Mouse (Mus musculus): ENCODE results near the gene Acta1. TPM values are rescaled to one million over a fixed set of nuclear protein-coding genes. Genes with fewer than 3 reads are reported as not detected.

The Acta1 gene
- polyA plus RNA-seq, 1 experiment from 2014 or later, result 18.0 TPM

DNA sequence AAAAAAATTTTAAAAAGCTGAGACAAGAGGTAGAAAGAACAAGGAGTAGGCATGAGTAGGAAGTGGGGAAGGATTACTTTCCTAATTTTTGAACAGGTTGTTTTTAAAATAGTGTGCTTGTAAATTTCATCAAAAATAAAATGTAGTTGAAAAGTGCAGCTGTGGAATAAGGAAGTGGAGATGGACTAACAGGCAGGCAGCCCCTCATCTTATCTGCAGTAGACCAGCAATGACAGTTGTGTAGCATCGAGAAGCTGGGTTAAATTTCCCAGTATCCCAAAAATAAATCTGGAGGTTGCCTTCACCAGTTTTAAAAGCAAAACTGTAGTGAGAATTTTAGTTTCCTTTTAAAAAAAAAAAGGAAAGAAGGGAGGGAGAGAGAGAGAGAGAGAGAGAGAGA, 40.3 kb downstream of the Acta1 start:
- no peak for DNase-seq (ENCODE audit: low spot score)

GRCm38 (mm10) chr8:123851590-123851989, 43.0 kb downstream of the Acta1 start:
- Histone ChIP-seq H3K4me3 (ENCODE audit: low read depth, low read length) (no peak overlapping the region), H3K27me3 (replicated peaks; ENCODE audit: insufficient read depth, low read length) (no peaks in the 10 kb centered on the region), H3K36me3 (ENCODE audit: insufficient read depth, low read length) (no peaks in the 10 kb centered on the region), H3K27ac (ENCODE audit: low read length) (no peak overlapping the region), H3K4me2 (replicated peaks; ENCODE audit: low read depth, low read length) (no peak overlapping the region), H3K9me3 (ENCODE audit: low read length) (no peaks in the 10 kb centered on the region), H3K9ac (replicated peaks; ENCODE audit: low read depth) (no peak overlapping the region), H3K4me1 (ENCODE audit: insufficient read depth, low read depth, low read length) (no peaks in the 10 kb centered on the region)
- TF ChIP-seq EP300 (IDR thresholded peaks at IDR 0.05), result no peak
- TF ChIP-seq CTCF (IDR thresholded peaks at IDR 0.05), result no peak
- DNase-seq (ENCODE audit: low spot score) (no peak), ATAC-seq (no peak)
- 69% methylated on average over 5 of the region's 5 CpGs for WGBS

More for the DNA sequence above, 40.3 kb downstream of the Acta1 start:
- no peak for TF ChIP-seq CTCF (IDR thresholded peaks at IDR 0.05)
- no peak for TF ChIP-seq EP300 (IDR thresholded peaks at IDR 0.05)
- Histone ChIP-seq H3K27ac (ENCODE audit: low read length) (no peak overlapping the region), H3K4me3 (ENCODE audit: low read depth, low read length) (no peak overlapping the region), H3K9me3 (ENCODE audit: low read length) (no peaks in the 10 kb centered on the region), H3K9ac (replicated peaks; ENCODE audit: low read depth) (no peak overlapping the region), H3K27me3 (replicated peaks; ENCODE audit: insufficient read depth, low read length) (no peaks in the 10 kb centered on the region), H3K36me3 (ENCODE audit: insufficient read depth, low read length) (no peaks in the 10 kb centered on the region), H3K4me2 (replicated peaks; ENCODE audit: low read depth, low read length) (no peak overlapping the region), H3K4me1 (ENCODE audit: insufficient read depth, low read depth, low read length) (no peaks in the 10 kb centered on the region)
- ATAC-seq, result no peak
- 73% methylated on average over 1 of the region's 1 CpGs for WGBS

DNA sequence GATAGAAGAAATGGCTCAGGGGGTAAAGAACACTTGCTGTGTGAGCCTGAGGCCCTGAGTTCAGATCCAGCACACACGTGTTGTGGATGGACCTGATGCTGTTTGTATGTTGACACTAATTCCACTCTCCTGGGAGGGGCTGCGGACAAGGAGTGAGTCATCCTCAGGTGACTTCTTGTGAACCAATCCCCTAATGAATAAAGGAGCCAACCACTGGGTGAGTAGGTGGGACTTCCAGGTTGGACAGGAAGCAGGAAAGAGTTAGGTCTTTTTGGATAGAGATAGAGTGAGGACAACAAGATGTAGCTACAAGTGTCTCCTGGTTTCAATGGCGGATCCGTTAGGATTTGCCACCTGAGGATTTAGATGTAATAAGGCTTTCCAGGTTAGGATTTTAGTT, 45.2 kb downstream of the Acta1 start:
- no peak for DNase-seq (ENCODE audit: low spot score)
- 83% methylated on average over 4 of the region's 4 CpGs for WGBS
- TF ChIP-seq CTCF (IDR thresholded peaks at IDR 0.05) (no peak), EP300 (IDR thresholded peaks at IDR 0.05) (no peak)

DNA sequence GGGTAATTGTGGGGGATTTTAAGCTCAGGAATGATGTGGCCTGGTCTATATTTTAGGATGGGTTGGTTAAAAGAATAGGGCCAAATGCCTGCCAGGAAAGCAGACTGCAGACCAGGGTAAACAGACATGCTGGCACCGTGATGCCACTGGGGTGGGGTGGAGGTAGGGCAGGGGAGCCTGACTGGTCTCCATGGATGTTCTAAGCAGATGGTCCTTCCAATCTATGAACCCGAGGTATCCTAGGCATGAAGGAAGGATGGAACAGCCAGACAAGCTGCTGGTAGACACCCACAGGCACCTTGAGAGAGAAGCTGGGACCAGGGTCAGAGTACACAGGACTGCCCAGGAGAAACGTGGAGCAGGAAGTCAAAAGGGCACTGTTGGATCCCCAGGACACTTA, 47.0 kb downstream of the Acta1 start:
- H3K27ac ChIP-seq (ENCODE audit: low read length), result no peak overlapping the region
- H3K4me3 ChIP-seq (ENCODE audit: low read depth, low read length), result no peak overlapping the region
- 53% methylated on average over 3 of the region's 3 CpGs for WGBS
- no peaks in the 10 kb centered on the region for H3K36me3 ChIP-seq (ENCODE audit: insufficient read depth, low read length)
- DNase-seq (ENCODE audit: low spot score) (no peak), ATAC-seq (no peak)
- H3K4me2 ChIP-seq (replicated peaks; ENCODE audit: low read depth, low read length), result no peak overlapping the region
- H3K27me3 ChIP-seq (replicated peaks; ENCODE audit: insufficient read depth, low read length), result no peaks in the 10 kb centered on the region
- no peak overlapping the region for H3K9ac ChIP-seq (replicated peaks; ENCODE audit: low read depth)
- H3K4me1 ChIP-seq (ENCODE audit: insufficient read depth, low read depth, low read length), result no peaks in the 10 kb centered on the region
- no peaks in the 10 kb centered on the region for H3K9me3 ChIP-seq (ENCODE audit: low read length)
- TF ChIP-seq EP300 (IDR thresholded peaks at IDR 0.05) (no peak), CTCF (IDR thresholded peaks at IDR 0.05) (no peak)

More for the DNA sequence above, 45.2 kb downstream of the Acta1 start:
- Histone ChIP-seq H3K4me3 (ENCODE audit: low read depth, low read length) (no peak overlapping the region), H3K27me3 (replicated peaks; ENCODE audit: insufficient read depth, low read length) (no peaks in the 10 kb centered on the region), H3K4me2 (replicated peaks; ENCODE audit: low read depth, low read length) (no peak overlapping the region), H3K36me3 (ENCODE audit: insufficient read depth, low read length) (no peaks in the 10 kb centered on the region), H3K4me1 (ENCODE audit: insufficient read depth, low read depth, low read length) (no peaks in the 10 kb centered on the region), H3K27ac (ENCODE audit: low read length) (no peak overlapping the region), H3K9me3 (ENCODE audit: low read length) (no peaks in the 10 kb centered on the region), H3K9ac (replicated peaks; ENCODE audit: low read depth) (no peak overlapping the region)
- ATAC-seq, result no peak

GRCm38 (mm10) chr8:123846509-123846908, 48.0 kb downstream of the Acta1 start:
- no peak for ATAC-seq
- Histone ChIP-seq H3K27ac (ENCODE audit: low read length) (no peak overlapping the region), H3K36me3 (ENCODE audit: insufficient read depth, low read length) (no peaks in the 10 kb centered on the region), H3K9ac (replicated peaks; ENCODE audit: low read depth) (no peak overlapping the region), H3K4me2 (replicated peaks; ENCODE audit: low read depth, low read length) (no peak overlapping the region), H3K9me3 (ENCODE audit: low read length) (no peaks in the 10 kb centered on the region), H3K4me1 (ENCODE audit: insufficient read depth, low read depth, low read length) (no peaks in the 10 kb centered on the region), H3K27me3 (replicated peaks; ENCODE audit: insufficient read depth, low read length) (no peaks in the 10 kb centered on the region), H3K4me3 (ENCODE audit: low read depth, low read length) (no peak overlapping the region)
- 79% methylated on average over 12 of the region's 12 CpGs for WGBS
- TF ChIP-seq CTCF (IDR thresholded peaks at IDR 0.05) (no peak), EP300 (IDR thresholded peaks at IDR 0.05) (no peak)
- no peak for DNase-seq (ENCODE audit: low spot score)

GRCm38 (mm10) chr8:123845991-123846390, 48.6 kb downstream of the Acta1 start:
- H3K4me1 ChIP-seq (ENCODE audit: insufficient read depth, low read depth, low read length), result no peaks in the 10 kb centered on the region
- H3K9me3 ChIP-seq (ENCODE audit: low read length), result no peaks in the 10 kb centered on the region
- TF ChIP-seq EP300 (IDR thresholded peaks at IDR 0.05), result no peak
- no peak for TF ChIP-seq CTCF (IDR thresholded peaks at IDR 0.05)
- H3K36me3 ChIP-seq (ENCODE audit: insufficient read depth, low read length), result no peaks in the 10 kb centered on the region
- H3K27ac ChIP-seq (ENCODE audit: low read length), result no peak overlapping the region
- DNase-seq (ENCODE audit: low spot score) (no peak), ATAC-seq (no peak)
- WGBS, result 92% methylated on average over 10 of the region's 10 CpGs
- no peak overlapping the region for H3K4me2 ChIP-seq (replicated peaks; ENCODE audit: low read depth, low read length)
- H3K4me3 ChIP-seq (ENCODE audit: low read depth, low read length), result no peak overlapping the region
- H3K27me3 ChIP-seq (replicated peaks; ENCODE audit: insufficient read depth, low read length), result no peaks in the 10 kb centered on the region
- H3K9ac ChIP-seq (replicated peaks; ENCODE audit: low read depth), result no peak overlapping the region

DNA sequence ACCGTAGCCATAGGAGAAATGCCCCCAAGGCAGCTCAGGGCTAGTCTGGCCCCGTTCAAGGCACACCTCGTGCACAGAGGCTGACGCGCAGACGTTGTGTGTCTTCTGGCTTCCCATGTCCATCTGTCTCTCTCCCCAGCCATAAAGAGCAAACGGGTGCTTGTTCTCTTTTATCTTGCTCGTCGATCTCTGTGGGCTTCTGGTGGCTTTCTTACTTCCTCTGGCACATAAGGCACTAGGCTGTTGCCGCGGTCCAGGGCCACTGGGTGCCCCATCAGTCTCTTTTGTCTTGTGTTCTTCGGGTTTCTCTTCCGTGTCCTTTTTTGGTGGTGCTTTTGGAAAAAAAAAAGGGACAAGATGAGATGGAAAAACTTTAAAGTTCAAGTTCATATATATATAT, 49.4 kb downstream of the Acta1 start:
- TF ChIP-seq CTCF (IDR thresholded peaks at IDR 0.05) (no peak), EP300 (IDR thresholded peaks at IDR 0.05) (no peak)
- Histone ChIP-seq H3K27me3 (replicated peaks; ENCODE audit: insufficient read depth, low read length) (no peaks in the 10 kb centered on the region), H3K36me3 (ENCODE audit: insufficient read depth, low read length) (no peaks in the 10 kb centered on the region), H3K9ac (replicated peaks; ENCODE audit: low read depth) (no peak overlapping the region), H3K4me3 (ENCODE audit: low read depth, low read length) (no peak overlapping the region), H3K27ac (ENCODE audit: low read length) (no peak overlapping the region), H3K9me3 (ENCODE audit: low read length) (no peaks in the 10 kb centered on the region), H3K4me1 (ENCODE audit: insufficient read depth, low read depth, low read length) (no peaks in the 10 kb centered on the region), H3K4me2 (replicated peaks; ENCODE audit: low read depth, low read length) (no peak overlapping the region)
- ATAC-seq (no peak), DNase-seq (ENCODE audit: low spot score) (no peak)
- WGBS, result 78% methylated on average over 13 of the region's 13 CpGs

Measured in lung, postnatal 0 days (tissue).